ENCODE assay signal across 8 mouse cellular contexts in the genomic region with DNA sequence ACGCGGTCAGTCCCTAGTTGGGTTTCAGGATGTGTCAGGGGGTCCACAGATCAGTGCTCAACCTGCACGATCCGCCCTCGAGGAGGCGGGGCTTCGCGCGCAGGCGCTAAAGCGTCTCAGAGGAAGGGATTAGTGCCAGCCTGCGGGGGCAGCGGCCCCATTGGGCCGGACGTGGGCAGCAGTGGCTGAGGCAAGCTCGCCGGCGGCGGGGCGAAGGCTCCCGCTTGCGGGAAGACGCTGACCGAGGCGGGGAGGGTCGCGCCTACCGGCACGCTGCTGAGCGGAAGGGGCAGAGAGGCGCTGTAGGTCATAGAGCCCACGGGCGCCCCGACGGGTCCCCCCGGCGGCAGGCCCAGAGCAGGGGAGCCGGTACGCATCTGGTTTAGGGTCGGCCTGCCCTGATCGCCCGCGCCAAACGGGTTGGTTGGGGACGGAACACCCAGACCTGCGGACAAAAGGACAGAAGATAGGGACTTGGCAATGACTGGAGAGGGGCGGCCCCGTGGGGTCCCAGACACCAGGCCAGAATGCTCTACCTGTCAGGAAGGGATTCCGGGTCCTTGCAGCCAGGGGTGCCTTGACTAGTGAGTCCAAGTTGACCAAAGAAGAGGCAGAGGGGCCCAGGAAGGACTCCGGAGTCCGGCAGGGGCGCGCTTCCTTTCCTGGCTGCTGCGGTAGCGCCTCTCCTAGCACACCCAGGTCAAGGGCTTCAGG. TPM values are rescaled to one million over a fixed set of nuclear protein-coding genes. Genes with fewer than 3 reads are reported as not detected.
DNase-seq lines count a peak whose midpoint lies in the region; ATAC-seq and TF ChIP-seq lines count a peak whose summit lies in the region.

No protein-coding gene starts in this region.

- peaks cover 28% of the 10 kb centered on the region for H3K4me1 ChIP-seq in heart, embryonic 15.5 days (replicated peaks)
- peaks cover 55% of the 10 kb centered on the region for H3K4me1 ChIP-seq in forebrain, embryonic 10.5 days
- peaks cover 40% of the 10 kb centered on the region for H3K4me1 ChIP-seq in kidney, embryonic 15.5 days
- no peaks in the 10 kb centered on the region for H3K4me1 ChIP-seq in stomach, postnatal 0 days (replicated peaks; ENCODE audit: control insufficient read depth, insufficient read depth)

- no peaks in the 10 kb centered on the region for H3K9me3 ChIP-seq in heart, embryonic 15.5 days (replicated peaks)
- no peaks in the 10 kb centered on the region for H3K9me3 ChIP-seq in forebrain, embryonic 10.5 days
- no peaks in the 10 kb centered on the region for H3K9me3 ChIP-seq in kidney, embryonic 15.5 days (replicated peaks)
- no peaks in the 10 kb centered on the region for H3K9me3 ChIP-seq in stomach, postnatal 0 days (ENCODE audit: control insufficient read depth, low read length)

- WGBS in heart, embryonic 15.5 days: 17% methylated on average over 55 of the region's 55 CpGs
- 5% methylated on average over 55 of the region's 55 CpGs for WGBS in forebrain, embryonic 10.5 days
- WGBS in kidney, embryonic 15.5 days: 7% methylated on average over 55 of the region's 55 CpGs
- WGBS in stomach, postnatal 0 days: 23% methylated on average over 54 of the region's 55 CpGs

- TF ChIP-seq CTCF in stomach, postnatal 0 days (IDR thresholded peaks at IDR 0.05; ENCODE audit: low read depth): no peak; the same call in 1 of the 2 replicates

- H3K9ac ChIP-seq in heart, embryonic 15.5 days: peak overlapping the region; percentile 46
- H3K9ac ChIP-seq in kidney, embryonic 15.5 days: peak overlapping the region; percentile 48; the same call in 1 of the 2 replicates
- peak overlapping the region; percentile 55 for H3K9ac ChIP-seq in stomach, postnatal 0 days (ENCODE audit: low read length)

- no peak for ATAC-seq in heart, embryonic 15.5 days (replicated peaks; ENCODE audit: insufficient number of reproducible peaks, insufficient read depth, low FRiP score, low read depth)
- ATAC-seq in kidney, embryonic 15.5 days (replicated peaks; ENCODE audit: low FRiP score): peak; percentile 61
- no peak; the same call in 1 of the 2 replicates for ATAC-seq in stomach, postnatal 0 days (ENCODE audit: low FRiP score, low TSS enrichment)

- peak overlapping the region; percentile 66 for H3K4me2 ChIP-seq in heart, embryonic 15.5 days
- peak overlapping the region; percentile 83 for H3K4me2 ChIP-seq in kidney, embryonic 15.5 days
- H3K4me2 ChIP-seq in stomach, postnatal 0 days (replicated peaks; ENCODE audit: low read depth): peak overlapping the region; percentile 62

- no peak for TF ChIP-seq EP300 in stomach, postnatal 0 days (optimal IDR thresholded peaks at IDR 0.05)

- no peak for DNase-seq in heart, adult 8-10 months (ENCODE audit: low spot score)
- peak; percentile 46 for DNase-seq in adrenal gland, postnatal 25 days
- DNase-seq in forebrain, embryonic 10.5 days (ENCODE audit: extremely low spot score, low spot score): peak; percentile 72
- peak; percentile 75 for DNase-seq in mesoderm, embryonic 11.5 days (ENCODE audit: low read depth, low spot score)
- DNase-seq in stomach, postnatal 0 days (ENCODE audit: low spot score): peak; percentile 45
- no peak for DNase-seq in spleen, postnatal 4 days (ENCODE audit: low spot score in 2 of 2)

- H3K27me3 ChIP-seq in heart, embryonic 15.5 days: peaks cover 50% of the 10 kb centered on the region
- peaks cover 92% of the 10 kb centered on the region for H3K27me3 ChIP-seq in forebrain, embryonic 10.5 days (ENCODE audit: poor library complexity, severe bottlenecking)
- peaks cover 46% of the 10 kb centered on the region for H3K27me3 ChIP-seq in kidney, embryonic 15.5 days
- H3K27me3 ChIP-seq in stomach, postnatal 0 days (ENCODE audit: control insufficient read depth, insufficient read depth, low read length): no peaks in the 10 kb centered on the region

- H3K4me3 ChIP-seq in heart, embryonic 15.5 days: peak overlapping the region; percentile 49
- peak overlapping the region; percentile 60 for H3K4me3 ChIP-seq in forebrain, embryonic 10.5 days
- H3K4me3 ChIP-seq in kidney, embryonic 15.5 days (replicated peaks): peak overlapping the region; percentile 48
- H3K4me3 ChIP-seq in stomach, postnatal 0 days (ENCODE audit: low read depth, low read length): peak overlapping the region; percentile 39

- peaks cover 11% of the 10 kb centered on the region; the same call in 1 of the 2 replicates for H3K36me3 ChIP-seq in heart, embryonic 15.5 days
- no peaks in the 10 kb centered on the region for H3K36me3 ChIP-seq in forebrain, embryonic 10.5 days (replicated peaks)
- peaks cover 9% of the 10 kb centered on the region for H3K36me3 ChIP-seq in kidney, embryonic 15.5 days
- H3K36me3 ChIP-seq in stomach, postnatal 0 days (ENCODE audit: control insufficient read depth, insufficient read depth, low read length): peaks cover 2% of the 10 kb centered on the region; the same call in 1 of the 2 replicates

- H3K27ac ChIP-seq in heart, embryonic 15.5 days: no peak overlapping the region
- H3K27ac ChIP-seq in forebrain, embryonic 10.5 days: peak overlapping the region; percentile 85
- H3K27ac ChIP-seq in kidney, embryonic 15.5 days: no peak overlapping the region
- H3K27ac ChIP-seq in stomach, postnatal 0 days (replicated peaks): no peak overlapping the region; the same call in 1 of the 2 replicates

RNA-seq across cellular contexts. Expression of a gene that starts 5.2 kb away (rescaled TPM):
- 0.13 and 0.28 TPM in 2 replicates for polyA plus RNA-seq in heart, embryonic 15.5 days (2015; fragmentation: Nextera tagmentation; extraction: Ambion mirVana)
- under 1 TPM; 0.09 to 0.63 (median 0.40) TPM for total RNA-seq in heart, adult 8-10 months (2022)
- total RNA-seq in adrenal gland, postnatal 25 days (2021): not detected in 2 replicates
- polyA plus RNA-seq in forebrain, embryonic 10.5 days (2016; fragmentation: Nextera tagmentation; extraction: Ambion mirVana): not detected in 2 replicates
- 0.05 and 0.19 TPM in 2 replicates for polyA plus RNA-seq in kidney, embryonic 15.5 days (2015; fragmentation: Nextera tagmentation; extraction: Ambion mirVana)
- 0.05 and 0.18 TPM in 2 replicates for polyA plus RNA-seq in stomach, postnatal 0 days (2015; fragmentation: Nextera tagmentation; extraction: Ambion mirVana)

RNA-seq across cellular contexts. Expression of a gene that starts 8.6 kb away (rescaled TPM):
- polyA plus RNA-seq in heart, embryonic 15.5 days (2015; fragmentation: Nextera tagmentation; extraction: Ambion mirVana): 13.1 and 16.9 TPM in 2 replicates
- total RNA-seq in heart, adult 8-10 months (2022): 10 to 100 TPM; 21.3 to 28.5 (median 25.1) TPM
- 14.6 and 18.7 TPM in 2 replicates for total RNA-seq in adrenal gland, postnatal 25 days (2021)
- polyA plus RNA-seq in forebrain, embryonic 10.5 days (2016; fragmentation: Nextera tagmentation; extraction: Ambion mirVana): 1.6 and 2.0 TPM in 2 replicates
- polyA plus RNA-seq in kidney, embryonic 15.5 days (2015; fragmentation: Nextera tagmentation; extraction: Ambion mirVana): 16.5 and 18.4 TPM in 2 replicates
- polyA plus RNA-seq in stomach, postnatal 0 days (2015; fragmentation: Nextera tagmentation; extraction: Ambion mirVana): 53.4 and 60.1 TPM in 2 replicates

RNA-seq across cellular contexts. Expression of a gene that starts 17.2 kb away (rescaled TPM):
- polyA plus RNA-seq in heart, embryonic 15.5 days (2015; fragmentation: Nextera tagmentation; extraction: Ambion mirVana): 6.4 TPM in 2 replicates
- 10 to 100 TPM in 3 of 4 experiments, 1 to 10 TPM in 1; 6.7 to 14.6 (median 12.5) TPM for total RNA-seq in heart, adult 8-10 months (2022)
- 0.24 and 1.0 TPM in 2 replicates for total RNA-seq in adrenal gland, postnatal 25 days (2021)
- polyA plus RNA-seq in forebrain, embryonic 10.5 days (2016; fragmentation: Nextera tagmentation; extraction: Ambion mirVana): 7.0 and 8.3 TPM in 2 replicates
- 8.5 and 9.9 TPM in 2 replicates for polyA plus RNA-seq in kidney, embryonic 15.5 days (2015; fragmentation: Nextera tagmentation; extraction: Ambion mirVana)
- 1.8 and 2.0 TPM in 2 replicates for polyA plus RNA-seq in stomach, postnatal 0 days (2015; fragmentation: Nextera tagmentation; extraction: Ambion mirVana)

RNA-seq across cellular contexts. Expression of a gene that starts 30.4 kb away (rescaled TPM):
- polyA plus RNA-seq in heart, embryonic 15.5 days (2015; fragmentation: Nextera tagmentation; extraction: Ambion mirVana): 5.8 and 6.1 TPM in 2 replicates
- total RNA-seq in heart, adult 8-10 months (2022): 1 to 10 TPM in 3 of 4 experiments, under 1 TPM in 1; 0.75 to 2.3 (median 1.4) TPM
- total RNA-seq in adrenal gland, postnatal 25 days (2021): 5.9 and 8.5 TPM in 2 replicates
- polyA plus RNA-seq in forebrain, embryonic 10.5 days (2016; fragmentation: Nextera tagmentation; extraction: Ambion mirVana): 3.4 and 4.5 TPM in 2 replicates
- polyA plus RNA-seq in kidney, embryonic 15.5 days (2015; fragmentation: Nextera tagmentation; extraction: Ambion mirVana): 3.6 and 4.4 TPM in 2 replicates
- 1.4 and 1.9 TPM in 2 replicates for polyA plus RNA-seq in stomach, postnatal 0 days (2015; fragmentation: Nextera tagmentation; extraction: Ambion mirVana)

RNA-seq across cellular contexts. Expression of a gene that starts 57.9 kb away (rescaled TPM):
- 5.7 and 6.2 TPM in 2 replicates for polyA plus RNA-seq in heart, embryonic 15.5 days (2015; fragmentation: Nextera tagmentation; extraction: Ambion mirVana)
- total RNA-seq in heart, adult 8-10 months (2022): 10 to 100 TPM in 2 of 4 experiments, 1 to 10 TPM in 2; 8.3 to 11.5 (median 10.1) TPM
- 13.1 and 18.3 TPM in 2 replicates for total RNA-seq in adrenal gland, postnatal 25 days (2021)
- 3.7 and 5.6 TPM in 2 replicates for polyA plus RNA-seq in forebrain, embryonic 10.5 days (2016; fragmentation: Nextera tagmentation; extraction: Ambion mirVana)
- 4.0 and 5.6 TPM in 2 replicates for polyA plus RNA-seq in kidney, embryonic 15.5 days (2015; fragmentation: Nextera tagmentation; extraction: Ambion mirVana)
- 3.4 and 3.8 TPM in 2 replicates for polyA plus RNA-seq in stomach, postnatal 0 days (2015; fragmentation: Nextera tagmentation; extraction: Ambion mirVana)

Comparison
In these comparisons a context has a peak if more than half of its experiments do, and no peak if none do; other contexts are left out.
1. DNase-seq: peak in adrenal gland, postnatal 25 days (single experiment), forebrain, embryonic 10.5 days (single experiment), mesoderm, embryonic 11.5 days (single experiment) and stomach, postnatal 0 days (single experiment); none in heart, adult 8-10 months (single experiment) and spleen, postnatal 4 days (0 of 2).
2. Peak in every context shown above with its lines, with median percentiles within 50 percentile points of each other: H3K4me2 ChIP-seq, H3K4me3 ChIP-seq and H3K9ac ChIP-seq.